Mouse (Mus musculus) adrenal gland, adult 2 months (tissue): ENCODE data around the gene Slc22a12. TPM values are rescaled to one million over a fixed set of nuclear protein-coding genes. Genes with fewer than 3 reads are reported as not detected.

Experiments used
- DNase-seq: peaks from one replicate; pipeline ENCODE4 v3.0.0; 2021
- microRNA-seq, 2 experiments: library from miRNA; unstranded; fragments of <30 nt; microRNA quantifications; one replicate each; pipeline ENCODE4 v1.2.0; 2021
- polyA plus RNA-seq: library from polyadenylated mRNA; depleted of rRNA; stranded (reverse); fragments of >200 nt; gene quantifications from 2 replicates; pipeline ENCODE4 v1.2.3, GENCODE M21; 2012; rRNA removed
- total RNA-seq, 2 experiments: library from RNA; stranded (reverse); gene quantifications; 2 replicates each; pipeline ENCODE4 v1.2.3; 2021

The Slc22a12 gene
- total and polyA plus RNA-seq, 3 experiments: 0.11 to 0.45 (median 0.37) TPM

- DNase-seq: no peak
These were observed 48.8 kb downstream of the Slc22a12 start for GRCm38 (mm10) chr19:6494032-6494431.

GRCm38 (mm10) chr19:6493219-6493618 lies 49.6 kb downstream of the Slc22a12 start:
- DNase-seq: no peak

DNA sequence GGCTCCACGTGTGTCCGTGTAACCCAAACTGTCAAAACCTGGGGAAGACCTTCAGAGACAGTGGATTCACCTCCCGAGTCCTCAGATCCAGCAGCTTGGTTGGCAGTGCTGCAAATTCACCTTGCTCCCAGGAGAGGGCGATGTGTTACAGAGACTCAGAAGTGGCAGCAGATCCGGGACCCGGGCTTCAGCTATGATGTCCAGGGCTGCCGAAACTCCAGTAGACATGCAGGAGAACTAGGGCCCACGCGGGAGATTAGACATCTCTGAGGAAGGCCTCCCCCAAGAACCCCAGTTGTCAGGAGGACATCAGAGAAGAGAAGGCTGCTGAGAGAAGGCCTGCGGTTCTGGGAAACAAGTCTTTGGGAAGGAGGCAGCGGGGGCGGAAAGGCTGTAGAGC lies 50.7 kb downstream of the Slc22a12 start:
- peak; percentile 74 for DNase-seq

DNA sequence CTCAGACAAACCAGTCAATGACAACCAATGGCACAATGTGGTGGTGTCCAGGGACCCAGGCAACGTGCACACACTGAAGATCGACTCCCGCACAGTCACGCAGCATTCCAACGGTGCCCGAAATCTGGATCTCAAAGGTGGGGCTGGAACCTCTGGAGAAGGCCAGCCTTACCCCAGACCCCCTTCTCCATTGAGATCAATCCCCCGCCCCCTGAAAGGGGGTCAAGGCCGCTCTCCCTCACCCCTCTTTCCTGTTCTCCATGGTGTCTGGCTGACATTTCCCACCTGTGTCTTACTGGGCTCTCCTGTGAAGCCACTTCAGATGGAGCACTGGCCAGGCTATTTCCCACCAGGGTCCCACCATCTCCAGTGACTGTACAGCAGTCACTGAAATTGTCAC lies 51.3 kb downstream of the Slc22a12 start:
- DNase-seq: no peak

DNA sequence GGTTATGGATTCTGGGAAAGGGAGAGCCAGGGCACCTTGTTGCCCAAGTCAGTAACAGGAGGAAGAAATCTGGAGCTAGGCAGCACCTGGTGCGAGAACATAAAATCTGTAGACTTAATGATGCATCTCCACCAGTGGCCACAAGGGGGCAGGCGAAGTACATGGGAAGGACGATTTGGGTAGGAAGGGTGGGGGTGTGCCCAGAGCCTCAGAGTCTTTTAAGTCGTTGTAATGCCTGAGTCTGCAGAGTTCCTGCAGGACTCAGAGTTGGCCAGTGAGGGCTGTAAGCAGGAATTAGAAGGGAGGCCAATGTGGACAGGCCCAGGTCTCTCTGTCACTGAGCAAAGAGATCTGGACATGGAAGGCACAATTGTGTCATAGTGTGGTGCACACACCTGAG lies 53.8 kb downstream of the Slc22a12 start:
- DNase-seq: peak; percentile 79

Small RNA genes lying within 50 kb of the gene (microRNA-seq; reads per million reads assigned to microRNA genes)
- 0 reads per million in 2 experiments for gene Gm26460

Other genes with a start within 250 kb of the Slc22a12 start
- 10 to 100 TPM; 14.4 to 24.6 TPM for gene Cdc42bpg, start 236.6 kb downstream of the Slc22a12 start, total RNA-seq
- gene Cdc42bpg, start 236.6 kb downstream of the Slc22a12 start, polyA plus RNA-seq: 23.7 and 26.6 TPM in 2 replicates
- 10 to 100 TPM; 54.6 to 54.8 TPM for gene Men1, start 208.1 kb downstream of the Slc22a12 start, total RNA-seq
- 71.1 and 71.2 TPM in 2 replicates for gene Men1, start 208.1 kb downstream of the Slc22a12 start, polyA plus RNA-seq
- gene Map4k2, start 201.9 kb downstream of the Slc22a12 start, total RNA-seq: 10 to 100 TPM; 36.1 to 38.5 TPM
- gene Map4k2, start 201.9 kb downstream of the Slc22a12 start, polyA plus RNA-seq: 150 and 161 TPM in 2 replicates
- 100 to 1,000 TPM; 141 to 286 TPM for gene Sf1, start 179.3 kb downstream of the Slc22a12 start, total RNA-seq
- 346 and 350 TPM in 2 replicates for gene Sf1, start 179.3 kb downstream of the Slc22a12 start, polyA plus RNA-seq
- gene Pygm, start 158.6 kb downstream of the Slc22a12 start, total RNA-seq: 10 to 100 TPM; 48.3 to 94.0 TPM
- 97.8 and 115 TPM in 2 replicates for gene Pygm, start 158.6 kb downstream of the Slc22a12 start, polyA plus RNA-seq
- 10 to 100 TPM; 31.4 to 37.0 TPM for gene Rasgrp2, start 143.7 kb downstream of the Slc22a12 start, total RNA-seq
- 79.6 and 84.5 TPM in 2 replicates for gene Rasgrp2, start 143.7 kb downstream of the Slc22a12 start, polyA plus RNA-seq
- 10 to 100 TPM; 12.1 to 14.0 TPM for gene Nrxn2, start 124.3 kb downstream of the Slc22a12 start, total RNA-seq
- gene Nrxn2, start 124.3 kb downstream of the Slc22a12 start, polyA plus RNA-seq: 14.3 and 18.1 TPM in 2 replicates